Mouse (Mus musculus): ENCODE results near the gene Zfp146. TPM values are rescaled to one million over a fixed set of nuclear protein-coding genes. Genes with fewer than 3 reads are reported as not detected.
A peak's percentile ranks its signal among the peaks of the same experiment; 100 is the strongest.
"Not testable (repeated sequence)": the region's sequence is repeated elsewhere in the genome, so short reads cannot be mapped to it uniquely, and the experiment has no call there.

The Zfp146 gene
- polyA plus RNA-seq, 1 experiment from 2014 or later = 12.6 TPM

GRCm38 (mm10) chr7:30202895-30203690 lies 33.5 kb upstream of the Zfp146 start:
- 76% methylated on average over 11 of the region's 11 CpGs for WGBS
- Histone ChIP-seq H3K4me1 (ENCODE audit: insufficient read depth, low read length) (peaks cover 7% of the 10 kb centered on the region; the same call in 1 of the 2 replicates), H3K4me2 (replicated peaks; ENCODE audit: low read depth, low read length) (no peak overlapping the region), H3K36me3 (ENCODE audit: insufficient read depth, low read length) (no peaks in the 10 kb centered on the region), H3K9me3 (ENCODE audit: low read length) (no peaks in the 10 kb centered on the region), H3K27ac (ENCODE audit: low read length) (no peak overlapping the region), H3K27me3 (ENCODE audit: insufficient read depth, low read length) (no peaks in the 10 kb centered on the region), H3K9ac (replicated peaks; ENCODE audit: low read length) (no peak overlapping the region), H3K4me3 (ENCODE audit: low read length) (no peak overlapping the region)
- no peak for ATAC-seq (ENCODE audit: low FRiP score, low TSS enrichment)

DNA sequence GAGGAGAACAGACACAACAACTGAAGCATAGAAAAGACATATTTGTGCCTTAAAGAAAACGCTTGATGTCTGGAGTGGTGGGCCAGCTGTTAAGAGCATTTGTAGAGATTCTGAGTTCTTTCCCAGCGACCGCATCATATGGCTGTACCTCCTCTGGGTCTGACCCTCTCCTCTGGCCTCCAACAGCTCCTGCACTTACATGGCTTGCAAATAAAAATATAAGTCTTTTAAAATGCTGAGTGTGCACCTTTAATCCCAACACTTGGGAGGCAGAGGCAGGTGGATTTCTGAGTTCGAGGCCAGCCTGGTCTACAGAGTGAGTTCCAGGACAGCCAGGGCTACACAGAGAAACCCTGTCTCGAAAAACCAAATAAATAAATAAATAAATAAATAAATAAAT lies 31.1 kb upstream of the Zfp146 start:
- not testable (repeated sequence) for ATAC-seq (ENCODE audit: low FRiP score, low TSS enrichment); H3K4me2 ChIP-seq (replicated peaks; ENCODE audit: low read depth, low read length); H3K4me3 ChIP-seq (ENCODE audit: low read length); H3K36me3 ChIP-seq (ENCODE audit: insufficient read depth, low read length); H3K9me3 ChIP-seq (ENCODE audit: low read length); H3K27ac ChIP-seq (ENCODE audit: low read length); H3K27me3 ChIP-seq (ENCODE audit: insufficient read depth, low read length); H3K9ac ChIP-seq (replicated peaks; ENCODE audit: low read length)
- 89% methylated on average over 5 of the region's 5 CpGs for WGBS
- peaks cover 12% of the 10 kb centered on the region; the same call in 1 of the 2 replicates for H3K4me1 ChIP-seq (ENCODE audit: insufficient read depth, low read length)

- no peak for ATAC-seq (ENCODE audit: low FRiP score, low TSS enrichment)
- WGBS = 76% methylated on average over 5 of the region's 5 CpGs
- Histone ChIP-seq H3K4me2 (replicated peaks; ENCODE audit: low read depth, low read length) (no peak overlapping the region), H3K9me3 (ENCODE audit: low read length) (no peaks in the 10 kb centered on the region), H3K4me1 (ENCODE audit: insufficient read depth, low read length) (peaks cover 15% of the 10 kb centered on the region), H3K27me3 (ENCODE audit: insufficient read depth, low read length) (no peaks in the 10 kb centered on the region), H3K4me3 (ENCODE audit: low read length) (no peak overlapping the region), H3K27ac (ENCODE audit: low read length) (no peak overlapping the region), H3K9ac (replicated peaks; ENCODE audit: low read length) (no peak overlapping the region), H3K36me3 (ENCODE audit: insufficient read depth, low read length) (no peaks in the 10 kb centered on the region)
Measured at GRCm38 (mm10) chr7:30200200-30200599, 30.6 kb upstream of the Zfp146 start.

DNA sequence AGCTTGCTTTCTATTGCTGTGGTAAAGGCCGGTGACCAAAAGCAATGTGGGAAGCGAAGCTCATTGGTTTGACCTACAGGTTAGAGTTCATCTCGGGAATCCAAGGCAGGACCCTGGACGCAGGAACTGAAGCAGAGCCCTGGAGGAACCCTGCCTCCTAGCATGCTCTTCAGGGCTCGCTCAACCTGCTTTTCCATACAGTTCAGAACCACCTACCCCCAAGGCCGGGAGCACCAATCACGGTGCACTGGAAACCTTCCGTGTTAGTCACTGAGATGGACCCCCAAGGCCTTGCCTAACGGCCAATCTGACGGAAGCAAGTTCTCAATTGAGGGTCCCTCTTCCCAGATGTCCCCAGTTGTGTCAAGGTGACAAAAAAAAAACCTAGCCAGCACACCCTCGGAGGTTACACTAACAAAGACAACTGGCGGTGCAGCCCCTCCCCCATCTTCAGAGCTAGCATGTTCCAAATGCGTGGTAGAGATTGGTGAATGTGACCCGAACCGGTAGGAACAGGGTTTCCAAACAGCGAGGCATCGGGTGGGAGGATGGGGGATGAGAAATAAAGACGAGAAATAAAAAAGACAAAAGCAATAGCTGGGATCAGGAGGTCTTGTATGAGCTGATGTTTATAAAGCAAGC lies 30.1 kb upstream of the Zfp146 start:
- Histone ChIP-seq H3K4me1 (ENCODE audit: insufficient read depth, low read length) (peaks cover 18% of the 10 kb centered on the region), H3K36me3 (ENCODE audit: insufficient read depth, low read length) (no peaks in the 10 kb centered on the region), H3K27ac (ENCODE audit: low read length) (no peak overlapping the region), H3K4me3 (ENCODE audit: low read length) (no peak overlapping the region), H3K9me3 (ENCODE audit: low read length) (no peaks in the 10 kb centered on the region), H3K27me3 (ENCODE audit: insufficient read depth, low read length) (no peaks in the 10 kb centered on the region), H3K9ac (replicated peaks; ENCODE audit: low read length) (no peak overlapping the region), H3K4me2 (replicated peaks; ENCODE audit: low read depth, low read length) (no peak overlapping the region)
- ATAC-seq (ENCODE audit: low FRiP score, low TSS enrichment) = no peak
- 70% methylated on average over 18 of the region's 18 CpGs for WGBS

- Histone ChIP-seq H3K9me3 (ENCODE audit: low read length) (no peaks in the 10 kb centered on the region), H3K9ac (replicated peaks; ENCODE audit: low read length) (no peak within 1 kb of the TSS; the same call in 1 of the 2 replicates), H3K4me1 (ENCODE audit: insufficient read depth, low read length) (peaks cover 19% of the 10 kb centered on the region), H3K27me3 (ENCODE audit: insufficient read depth, low read length) (no peaks in the 10 kb centered on the region), H3K36me3 (ENCODE audit: insufficient read depth, low read length) (no peaks in the 10 kb centered on the region), H3K4me3 (ENCODE audit: low read length) (0 out of 2 replicates have a peak within 1 kb of the TSS, but pooled peaks have one; percentile 0), H3K27ac (ENCODE audit: low read length) (peak within 1 kb of the TSS; percentile 64), H3K4me2 (replicated peaks; ENCODE audit: low read depth, low read length) (peak within 1 kb of the TSS; percentile 28; the same call in 1 of the 2 replicates)
- 0 out of 2 replicates have a peak, but pooled peaks have one; percentile 11 for ATAC-seq (ENCODE audit: low FRiP score, low TSS enrichment)
- 7% methylated on average over 8 of the region's 8 CpGs for WGBS
Measured at GRCm38 (mm10) chr7:30198481-30198971, 29.0 kb upstream of the Zfp146 start, which contains the start of gene Capns1. Gene Capns1, minus strand, starts transcription at chr7:30198811.

DNA sequence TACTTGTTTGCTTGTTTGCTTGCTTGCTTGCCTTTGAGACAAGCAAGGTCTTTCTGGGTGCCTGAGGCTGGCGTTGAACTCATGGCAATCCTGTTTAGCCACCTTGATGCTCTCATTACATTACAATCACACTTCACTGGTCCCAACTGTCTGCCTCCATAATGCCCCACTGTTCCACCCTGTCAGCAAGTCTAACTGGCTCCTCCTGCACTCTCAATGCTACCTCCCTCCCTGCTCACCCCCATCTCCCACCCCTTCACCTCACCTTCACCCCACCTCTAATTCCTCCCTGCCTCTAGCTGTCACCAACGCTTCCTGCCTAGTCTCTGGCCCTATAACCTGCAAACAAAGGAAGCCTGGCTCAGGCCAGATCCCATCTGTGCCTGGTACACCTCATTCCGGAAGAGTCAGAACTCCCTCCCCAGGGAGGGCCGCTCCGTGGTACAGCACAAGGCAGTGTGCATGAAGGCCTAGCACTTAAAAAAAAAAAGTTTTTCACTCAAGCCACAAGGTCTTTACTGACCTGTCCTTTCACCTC lies 28.1 kb upstream of the Zfp146 start:
- Histone ChIP-seq H3K9me3 (ENCODE audit: low read length) (no peaks in the 10 kb centered on the region), H3K4me1 (ENCODE audit: insufficient read depth, low read length) (peaks cover 27% of the 10 kb centered on the region), H3K9ac (replicated peaks; ENCODE audit: low read length) (no peak overlapping the region; the same call in 1 of the 2 replicates), H3K4me3 (ENCODE audit: low read length) (no peak overlapping the region), H3K27me3 (ENCODE audit: insufficient read depth, low read length) (no peaks in the 10 kb centered on the region), H3K27ac (ENCODE audit: low read length) (peak overlapping the region; percentile 64), H3K4me2 (replicated peaks; ENCODE audit: low read depth, low read length) (no peak overlapping the region), H3K36me3 (ENCODE audit: insufficient read depth, low read length) (no peaks in the 10 kb centered on the region)
- WGBS = 60% methylated on average over 5 of the region's 5 CpGs
- no peak for ATAC-seq (ENCODE audit: low FRiP score, low TSS enrichment)

DNA sequence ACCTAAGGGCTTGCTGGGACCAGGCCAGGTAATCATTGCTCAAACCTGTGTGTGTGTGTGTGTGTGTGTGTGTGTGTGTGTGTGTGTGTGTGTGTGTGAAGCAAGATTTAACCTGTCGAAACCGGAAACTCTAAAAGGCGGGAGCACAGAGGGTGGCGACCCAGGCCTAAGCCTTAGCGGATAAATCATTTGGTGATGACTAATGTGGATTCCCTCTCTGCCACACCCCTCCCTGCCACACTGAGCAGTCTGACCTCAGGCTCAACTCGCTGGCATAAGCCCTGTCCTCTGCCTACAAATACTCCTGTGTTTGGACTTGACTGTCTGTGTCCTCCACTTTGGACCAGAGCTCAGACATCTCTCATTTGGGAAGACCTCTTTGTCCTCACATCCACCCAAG lies 26.6 kb upstream of the Zfp146 start:
- Histone ChIP-seq H3K27me3 (ENCODE audit: insufficient read depth, low read length) (no peaks in the 10 kb centered on the region), H3K36me3 (ENCODE audit: insufficient read depth, low read length) (peaks cover 10% of the 10 kb centered on the region), H3K4me2 (replicated peaks; ENCODE audit: low read depth, low read length) (no peak overlapping the region), H3K27ac (ENCODE audit: low read length) (no peak overlapping the region), H3K9ac (replicated peaks; ENCODE audit: low read length) (no peak overlapping the region), H3K4me1 (ENCODE audit: insufficient read depth, low read length) (peaks cover 29% of the 10 kb centered on the region), H3K9me3 (ENCODE audit: low read length) (no peaks in the 10 kb centered on the region), H3K4me3 (ENCODE audit: low read length) (no peak overlapping the region)
- no peak for ATAC-seq (ENCODE audit: low FRiP score, low TSS enrichment)
- 46% methylated on average over 6 of the region's 6 CpGs for WGBS

- H3K9me3 ChIP-seq (ENCODE audit: low read length) = no peaks in the 10 kb centered on the region
- WGBS = 61% methylated on average over 6 of the region's 6 CpGs
- H3K4me2 ChIP-seq (replicated peaks; ENCODE audit: low read depth, low read length) = peak overlapping the region; percentile 65
- H3K4me3 ChIP-seq (ENCODE audit: low read length) = peak overlapping the region; percentile 91
- no peaks in the 10 kb centered on the region for H3K27me3 ChIP-seq (ENCODE audit: insufficient read depth, low read length)
- H3K4me1 ChIP-seq (ENCODE audit: insufficient read depth, low read length) = peaks cover 28% of the 10 kb centered on the region
- peak overlapping the region; percentile 81; the same call in 1 of the 2 replicates for H3K9ac ChIP-seq (replicated peaks; ENCODE audit: low read length)
- no peak for ATAC-seq (ENCODE audit: low FRiP score, low TSS enrichment)
- no peak overlapping the region for H3K27ac ChIP-seq (ENCODE audit: low read length)
- peaks cover 12% of the 10 kb centered on the region for H3K36me3 ChIP-seq (ENCODE audit: insufficient read depth, low read length)
Measured at GRCm38 (mm10) chr7:30195461-30195860, 25.9 kb upstream of the Zfp146 start.

- ATAC-seq (ENCODE audit: low FRiP score, low TSS enrichment) = peak; percentile 92
- Histone ChIP-seq H3K9me3 (ENCODE audit: low read length) (no peaks in the 10 kb centered on the region), H3K27ac (ENCODE audit: low read length) (peak overlapping the region; percentile 89), H3K4me2 (replicated peaks; ENCODE audit: low read depth, low read length) (peak overlapping the region; percentile 65), H3K9ac (replicated peaks; ENCODE audit: low read length) (peak overlapping the region; percentile 81), H3K27me3 (ENCODE audit: insufficient read depth, low read length) (no peaks in the 10 kb centered on the region), H3K4me1 (ENCODE audit: insufficient read depth, low read length) (peaks cover 27% of the 10 kb centered on the region), H3K4me3 (ENCODE audit: low read length) (peak overlapping the region; percentile 91), H3K36me3 (ENCODE audit: insufficient read depth, low read length) (peaks cover 18% of the 10 kb centered on the region)
- under 1% methylated on average over 28 of the region's 28 CpGs for WGBS
Measured at GRCm38 (mm10) chr7:30194884-30195283, 25.3 kb upstream of the Zfp146 start.

Measured in kidney, embryonic 16.5 days (tissue).